Mouse (Mus musculus) thymus, adult 2 months (tissue): ENCODE measurements around the gene Clstn1.

Experiments used
- CTCF ChIP-seq: fragments of 200-500 bp; IDR thresholded peaks from 2 replicates; pipeline ENCODE4 v1.5.1; 2012; ENCODE audit warnings: mild to moderate bottlenecking, control low read depth, low read length, moderate library complexity, borderline replicate concordance; ENCODE audit not compliant: control insufficient read depth, poor library complexity, insufficient read depth; ENCODE audit errors: extremely low read depth
- POLR2A ChIP-seq: fragments of 200-500 bp; IDR thresholded peaks from 2 replicates; pipeline ENCODE4 v1.6.1; 2012; ENCODE audit warnings: mild to moderate bottlenecking, low read length, control low read depth, moderate library complexity; ENCODE audit not compliant: control insufficient read depth, poor library complexity, insufficient read depth; ENCODE audit errors: extremely low read depth

GRCm38 (mm10) chr4:149675378-149676261, 89.4 kb downstream of the Clstn1 start:
- TF ChIP-seq POLR2A (no peak), CTCF (no peak)
